Mouse (Mus musculus) embryo, embryonic 11 days (tissue): Measurements from ENCODE around the gene Gm17577.
"Not testable (repeated sequence)": the region's sequence is repeated elsewhere in the genome, so short reads cannot be mapped to it uniquely, and the experiment has no call there.

Experiments used
- DNase-seq: peaks from one replicate; pipeline ENCODE4 v3.0.0-alpha.2; 2015

The Gm17577 gene

GRCm38 (mm10) chrX:123246807-123247206 is at the start of gene Gm17577:
Gene Gm17577, minus strand, starts transcription at chrX:123246907.
- DNase-seq: not testable (repeated sequence)

GRCm38 (mm10) chrX:123222381-123222780 is 24.3 kb downstream of the Gm17577 start, which contains the start of gene Srsx:
Gene Srsx, minus strand, starts transcription at chrX:123222481.
- DNase-seq: not testable (repeated sequence)
